Mouse (Mus musculus) ZHBTc4 (cell line): Measurements from ENCODE around the gene Zc3h15.

Source experiments
- DNase-seq: peaks from one replicate; pipeline ENCODE4 v3.0.0-alpha.2; 2011; ENCODE audit warnings: low read depth, low spot score

Gene Zc3h15

GRCm38 (mm10) chr2:83674421-83674820 is 30.2 kb downstream of the Zc3h15 start:
- no peak for DNase-seq

GRCm38 (mm10) chr2:83674896-83675295 is 30.7 kb downstream of the Zc3h15 start:
- DNase-seq = no peak

GRCm38 (mm10) chr2:83675681-83676080 is 31.4 kb downstream of the Zc3h15 start:
- DNase-seq = no peak

- DNase-seq = no peak
These were observed 32.1 kb downstream of the Zc3h15 start for GRCm38 (mm10) chr2:83676226-83676870.

DNA sequence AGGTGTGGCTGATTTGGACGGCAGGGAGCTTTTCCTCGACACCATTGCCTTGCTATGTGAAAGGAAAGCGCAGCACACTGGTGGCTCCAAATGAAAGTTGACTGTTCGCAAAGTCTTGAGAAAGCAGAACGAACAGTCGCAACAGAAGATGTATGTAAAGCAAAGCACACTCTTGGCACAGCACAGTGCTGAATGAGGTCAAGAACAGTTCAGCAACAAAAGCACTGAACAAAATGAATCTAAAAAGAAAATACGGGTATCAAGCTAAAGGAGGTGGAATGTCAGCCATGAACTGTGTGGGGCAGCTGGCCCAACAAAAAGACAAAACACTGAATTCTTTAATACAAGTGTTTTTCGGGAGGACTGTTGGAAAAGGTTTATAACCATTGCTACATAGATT is 37.1 kb downstream of the Zc3h15 start:
- DNase-seq = no peak

DNA sequence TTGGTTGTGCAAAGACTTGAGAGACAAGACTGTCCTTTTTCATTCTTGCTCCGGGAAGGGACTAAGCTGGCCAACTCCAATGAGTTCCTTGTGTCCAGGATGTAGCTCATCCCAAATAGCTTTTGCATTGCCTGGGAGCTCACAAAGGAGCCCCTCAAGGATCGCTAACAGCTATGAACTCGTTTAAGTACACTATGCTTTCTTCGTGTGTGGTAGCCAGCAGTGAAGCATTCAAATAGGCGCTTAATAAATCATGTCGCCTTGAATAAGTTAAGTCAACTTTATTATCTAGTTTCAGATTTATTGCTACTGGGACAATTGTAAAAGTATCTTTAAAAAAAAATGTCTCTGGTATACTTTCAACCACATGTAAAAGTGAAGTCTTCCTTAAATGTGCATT is 37.5 kb downstream of the Zc3h15 start:
- no peak for DNase-seq

DNA sequence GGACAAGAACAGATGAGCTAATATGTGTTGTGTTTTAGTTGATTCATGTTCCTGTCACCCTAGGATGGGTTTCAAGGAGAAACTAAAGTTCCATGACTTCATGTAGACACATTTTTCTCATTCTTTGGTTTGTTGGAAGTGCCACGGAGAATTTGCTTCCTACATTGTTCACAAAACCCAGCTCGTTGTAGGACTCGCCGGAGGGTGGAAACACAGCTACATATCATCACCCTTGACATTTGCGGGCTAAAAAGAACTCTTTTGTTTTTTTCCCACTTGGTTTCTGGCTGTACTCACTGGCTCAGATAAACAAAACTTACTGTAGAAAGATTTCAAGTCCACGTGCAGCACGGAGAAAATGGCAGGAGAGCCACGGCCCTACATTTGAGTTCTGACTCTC is 38.0 kb downstream of the Zc3h15 start:
- DNase-seq = no peak

GRCm38 (mm10) chr2:83683731-83684519 is 39.7 kb downstream of the Zc3h15 start:
- no peak for DNase-seq

DNA sequence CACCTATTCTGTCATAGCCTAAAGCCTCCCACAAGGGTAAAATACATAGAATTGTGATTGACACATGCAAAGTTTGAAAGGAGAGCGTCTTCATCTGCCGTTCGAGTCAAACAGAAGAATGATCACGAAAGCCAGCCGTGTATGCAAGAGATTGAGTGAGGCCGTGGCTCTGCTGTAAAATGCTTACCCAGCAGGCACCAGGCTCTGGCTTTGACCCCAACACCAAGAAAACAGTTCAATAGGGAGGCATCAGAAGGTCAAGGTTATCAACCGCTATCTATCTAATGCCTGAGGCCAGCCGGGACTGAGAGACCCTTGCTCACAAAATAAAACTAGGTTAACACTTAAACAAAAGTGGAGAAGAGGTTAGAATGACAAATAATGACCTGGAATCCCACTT is 40.5 kb downstream of the Zc3h15 start:
- DNase-seq = peak; percentile 17

DNA sequence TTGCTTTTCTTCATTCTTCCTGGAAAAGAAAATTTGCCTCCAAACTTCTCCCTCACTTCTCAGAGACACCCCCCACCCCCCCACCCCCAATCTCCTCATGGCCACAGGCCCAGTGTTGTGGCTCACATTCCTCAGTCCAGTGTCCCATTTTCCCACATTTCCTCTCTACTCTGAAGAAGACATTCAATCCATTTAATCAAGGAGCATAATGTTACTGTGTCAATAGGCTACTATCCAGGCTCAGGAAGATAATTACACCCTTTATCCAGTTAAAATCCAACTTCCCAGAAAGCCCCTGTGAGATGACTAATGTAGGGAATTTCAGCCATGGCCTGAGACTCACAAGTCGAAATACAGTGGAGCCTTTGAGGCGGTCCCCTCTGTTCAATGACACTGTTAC is 46.1 kb downstream of the Zc3h15 start:
- no peak for DNase-seq

GRCm38 (mm10) chr2:83692651-83693545 is 48.7 kb downstream of the Zc3h15 start:
- peak; percentile 92 for DNase-seq

DNA sequence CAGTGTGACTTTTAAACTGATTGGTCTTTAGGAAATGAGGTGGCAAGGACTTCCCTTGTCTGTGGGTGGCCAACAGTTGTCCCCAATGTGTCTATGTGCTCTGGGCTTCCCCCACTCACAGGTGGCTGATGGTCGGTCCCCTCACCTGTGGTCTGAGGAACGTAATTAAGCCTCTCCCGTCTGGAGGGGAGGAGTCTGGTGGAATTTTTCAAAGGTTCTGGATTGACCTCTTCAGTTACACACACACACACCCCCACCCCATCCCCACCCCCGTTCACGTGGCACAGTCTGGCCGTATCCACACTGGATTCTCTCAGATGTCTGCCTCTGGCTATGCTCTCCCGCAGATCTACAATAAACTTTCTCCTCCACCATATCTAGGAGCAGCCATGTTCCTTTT is 49.8 kb downstream of the Zc3h15 start:
- DNase-seq = peak; percentile 58

- no peak for DNase-seq
These were observed 51.4 kb downstream of the Zc3h15 start for GRCm38 (mm10) chr2:83695345-83696247.

DNA sequence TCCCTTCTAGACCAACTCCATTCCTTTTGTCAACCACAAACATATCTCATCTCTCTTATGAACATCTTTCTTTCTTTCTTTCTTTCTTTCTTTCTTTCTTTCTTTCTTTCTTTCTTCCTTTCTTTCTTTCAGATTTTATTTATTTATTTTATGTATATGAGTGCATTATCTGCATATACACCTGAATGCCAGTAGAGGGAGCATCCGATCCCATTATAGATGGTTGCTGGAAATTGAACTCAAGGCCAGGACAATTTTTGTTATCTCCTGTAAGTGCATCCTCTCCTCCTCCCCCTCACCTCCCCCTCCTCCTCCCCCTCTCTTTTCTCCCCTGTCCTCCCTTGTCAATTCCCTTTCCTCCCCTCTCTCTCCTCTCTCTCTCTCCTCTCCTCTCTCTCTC is 54.2 kb downstream of the Zc3h15 start:
- DNase-seq = no peak

DNA sequence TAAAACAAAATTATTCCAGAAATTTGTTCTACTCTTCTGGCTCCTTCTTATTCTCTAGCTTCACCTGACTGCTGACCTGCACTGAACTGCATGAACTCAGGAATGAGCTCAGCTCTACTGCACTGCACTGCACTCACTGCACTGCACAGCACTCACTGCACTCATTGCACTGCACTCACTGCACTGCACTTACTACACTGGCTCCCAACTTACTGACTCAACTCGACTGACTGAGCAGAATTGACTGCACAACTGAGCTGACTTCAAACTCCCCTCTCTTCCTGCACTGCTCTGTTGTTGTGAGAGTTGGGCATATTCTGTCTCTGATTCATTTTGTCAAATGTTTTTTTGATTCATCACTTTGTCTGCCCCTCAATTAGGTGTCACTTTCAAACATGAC is 55.1 kb downstream of the Zc3h15 start:
- DNase-seq = no peak

DNA sequence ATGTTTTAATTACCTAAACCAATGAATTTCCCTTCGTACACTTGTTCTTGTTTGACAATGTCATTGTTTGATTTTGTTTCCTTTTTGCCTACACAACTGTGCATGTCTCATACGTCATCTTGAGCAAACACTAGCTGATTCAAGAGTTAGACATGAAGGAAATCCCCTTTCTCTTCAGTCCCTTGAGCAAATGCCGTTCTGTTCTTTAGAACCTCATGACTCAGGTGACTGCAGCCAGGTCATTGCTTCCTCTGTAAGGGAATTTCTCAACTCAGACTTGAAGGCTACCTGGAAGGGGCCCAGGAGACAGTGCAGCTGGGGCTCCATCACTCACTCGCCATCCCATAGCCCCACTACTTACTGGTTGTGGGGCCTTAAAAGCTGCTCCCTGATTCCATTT is 56.4 kb downstream of the Zc3h15 start:
- DNase-seq = no peak

GRCm38 (mm10) chr2:83702411-83702810 is 58.2 kb downstream of the Zc3h15 start:
- DNase-seq = no peak

DNA sequence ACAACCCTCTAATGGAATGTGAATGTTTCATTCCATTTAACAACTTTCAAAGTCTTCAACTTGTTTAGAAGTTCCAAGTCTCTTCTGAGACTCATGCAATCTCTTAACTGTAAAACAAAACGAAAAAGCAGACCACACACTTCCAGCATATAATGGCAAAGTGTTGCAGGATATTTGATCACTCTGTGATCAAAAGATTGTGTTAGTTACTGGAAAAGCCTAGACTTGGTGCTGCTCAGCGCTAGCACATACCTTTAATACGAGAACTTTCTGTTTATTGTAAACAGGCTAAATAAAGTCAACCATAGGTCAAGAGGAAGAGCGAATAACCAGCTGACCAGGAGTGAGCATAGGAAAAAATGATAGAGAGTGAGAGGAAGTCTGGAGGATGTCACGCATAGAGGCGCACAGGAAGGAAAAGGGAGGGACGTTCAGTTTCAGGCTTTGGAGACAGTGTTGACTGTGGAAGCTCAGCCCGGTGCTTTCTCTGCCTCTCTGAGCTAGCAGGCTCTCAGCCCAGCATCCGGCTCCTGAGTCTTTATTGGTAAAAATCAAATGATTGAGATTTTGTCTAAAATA is 61.4 kb downstream of the Zc3h15 start:
- no peak for DNase-seq

DNA sequence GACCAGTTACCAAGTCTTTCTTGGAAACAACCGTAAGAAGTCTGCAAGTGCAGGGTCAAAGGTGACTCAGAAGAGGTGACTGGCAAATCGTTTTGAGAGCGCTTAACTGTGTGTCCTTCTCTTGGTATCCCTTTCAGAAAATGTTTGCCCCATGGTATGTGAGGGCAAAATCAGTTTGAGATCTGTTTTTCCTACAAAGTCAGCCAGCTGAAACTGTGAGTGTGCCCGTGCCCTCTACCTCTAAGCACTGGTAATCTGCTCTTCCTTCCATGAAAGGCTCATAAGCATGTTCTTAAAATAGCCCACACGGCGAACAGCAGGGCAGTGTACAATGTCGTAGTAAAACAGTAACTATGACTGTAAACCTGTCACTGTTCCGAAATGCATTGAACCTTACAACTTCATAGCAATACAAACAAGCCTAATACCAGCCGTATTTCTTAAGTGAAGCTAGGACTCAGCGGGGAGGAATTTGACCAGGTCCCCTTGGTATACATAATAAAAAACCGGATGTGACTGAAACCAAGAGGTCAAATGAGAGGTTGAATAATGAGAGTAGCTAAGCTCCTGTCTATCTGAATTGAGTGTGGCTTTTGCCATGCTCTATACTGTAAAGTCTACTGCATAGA is 65.8 kb downstream of the Zc3h15 start:
- no peak for DNase-seq

DNA sequence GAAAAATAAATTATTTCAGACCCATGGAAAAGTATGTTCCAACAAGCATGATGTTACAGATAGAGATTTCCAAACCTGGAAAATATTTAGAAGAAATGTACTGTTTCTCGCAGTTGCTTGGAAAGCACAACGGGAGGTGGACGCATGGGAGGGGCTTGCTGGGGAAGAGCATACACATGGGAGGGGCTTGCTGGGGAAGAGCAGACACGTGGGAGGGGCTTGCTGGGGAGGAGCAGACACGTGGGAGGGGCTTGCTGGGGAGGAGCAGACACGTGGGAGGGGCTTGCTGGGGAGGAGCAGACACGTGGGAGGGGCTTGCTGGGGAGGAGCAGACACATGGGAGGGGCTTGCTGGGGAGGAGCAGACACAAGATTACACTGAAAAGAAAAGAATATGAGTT is 69.0 kb downstream of the Zc3h15 start:
- peak; percentile 88 for DNase-seq
